Mouse (Mus musculus) megakaryocyte, embryonic 14.5 days (primary cell): ENCODE measurements at regions not wholly inside any gene's neighbourhood (a gene's known extent, or its start where the extent isn't known, plus 50 kb on each side); places are given as distances from the start of the nearest gene placed in this dataset.

Experiments
- FLI1 ChIP-seq: IDR thresholded peaks from 2 replicates; pipeline ENCODE4 v1.6.1; 2012; ENCODE audit warnings: low read length, inconsistent platforms, mixed read lengths
- GATA1 ChIP-seq: IDR thresholded peaks from 3 replicates; pipeline ENCODE4 v1.6.1; 2012; ENCODE audit warnings: mixed read lengths, low read length, inconsistent platforms, borderline replicate concordance

DNA sequence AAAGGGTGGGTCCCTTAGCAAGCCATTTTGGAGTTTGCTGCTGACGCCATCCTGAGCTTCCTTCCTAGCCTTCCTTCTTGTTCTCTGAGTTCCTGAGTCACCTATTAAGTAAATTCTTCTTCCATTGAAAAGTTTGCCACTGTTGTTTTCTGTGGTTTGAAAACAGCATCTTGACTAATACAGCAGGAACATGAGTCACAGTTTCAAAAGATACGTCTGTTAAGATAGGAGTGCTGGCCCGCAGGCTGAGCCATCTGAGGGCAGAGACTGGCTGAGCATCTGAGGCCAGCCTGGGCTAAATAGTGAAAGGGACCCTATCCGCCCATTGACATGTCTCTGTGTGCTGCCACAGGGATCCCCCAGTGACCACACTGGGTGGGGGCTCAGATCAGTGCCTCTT lies 1147.3 kb downstream of the 4930447A16Rik start:
- TF ChIP-seq GATA1, result no peak
- no peak for TF ChIP-seq FLI1
